Mouse (Mus musculus) neural tube, embryonic 12.5 days (tissue): Measurements from ENCODE around the gene Synj2. TPM values are rescaled to one million over a fixed set of nuclear protein-coding genes. Genes with fewer than 3 reads are reported as not detected.

Experiments used
- ATAC-seq: fragments of 200-750 bp; cut with Nextera tagmentation; 2 replicates; pipeline ENCODE4 v1.8.0; 2017; ENCODE audit warnings: low read depth, mild to moderate bottlenecking, moderate TSS enrichment, moderate library complexity; ENCODE audit not compliant: low FRiP score
- H3K27ac ChIP-seq: fragments of 300-500 bp; sonication (generic); 2 replicates; pipeline ENCODE4 v1.5.1; 2016
- H3K27me3 ChIP-seq: fragments of 300-500 bp; sonication (generic); replicated peaks from 2 replicates; pipeline ENCODE4 v1.6.1; 2016; ENCODE audit warnings: mild to moderate bottlenecking
- H3K36me3 ChIP-seq: fragments of 300-500 bp; sonication (generic); 2 replicates; pipeline ENCODE4 v1.6.1; 2016; ENCODE audit warnings: mild to moderate bottlenecking
- H3K4me1 ChIP-seq: fragments of 300-500 bp; sonication (generic); 2 replicates; pipeline ENCODE4 v1.6.1; 2016
- H3K4me2 ChIP-seq: fragments of 300-500 bp; sonication (generic); replicated peaks from 2 replicates; pipeline ENCODE4 v1.6.1; 2016; ENCODE audit warnings: mild to moderate bottlenecking
- H3K4me3 ChIP-seq: fragments of 300-500 bp; sonication (generic); 2 replicates; pipeline ENCODE4 v1.5.1; 2016
- H3K9ac ChIP-seq: fragments of 300-500 bp; sonication (generic); 2 replicates; pipeline ENCODE4 v1.6.1; 2016; ENCODE audit warnings: mild to moderate bottlenecking
- H3K9me3 ChIP-seq: fragments of 300-500 bp; sonication (generic); 2 replicates; pipeline ENCODE4 v1.6.1; 2016; ENCODE audit warnings: mild to moderate bottlenecking
- WGBS: fragments of 180-500 bp; shearing (Covaris S2); methylation state at CpG from one replicate; pipeline ENCODE4 v1.1.7; 2016; 5-methylcytosine and 5-hydroxymethylcytosine counted together
- polyA plus RNA-seq: library from polyadenylated mRNA; unstranded; fragments of >200 nt; fragmentation: Nextera tagmentation; extraction: Ambion mirVana; gene quantifications from 2 replicates; pipeline ENCODE4 v1.2.1, GENCODE M21; 2016

The Synj2 gene
- polyA plus RNA-seq, 1 experiment from 2014 or later = 2.9 TPM

DNA sequence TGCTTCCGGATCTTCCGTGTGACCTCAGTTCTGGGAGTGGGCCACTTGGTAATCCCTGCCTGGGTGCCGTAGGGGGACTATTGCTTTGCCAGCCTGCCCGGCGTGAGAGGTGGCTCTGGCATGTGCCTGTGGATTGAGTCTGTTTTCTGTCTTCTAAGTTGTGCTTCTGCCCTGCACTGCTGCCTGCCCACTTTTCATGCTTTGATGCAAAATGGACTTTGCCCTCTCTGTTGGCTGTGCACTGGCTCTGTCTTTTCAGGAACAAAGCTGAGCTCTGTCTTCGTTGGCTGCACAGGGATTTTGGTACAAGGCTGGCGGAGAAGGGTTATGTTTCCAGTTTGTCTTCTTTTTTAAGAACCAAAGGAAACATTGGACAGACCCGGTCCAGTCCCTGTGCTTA is 95.4 kb downstream of the Synj2 start:
- Histone ChIP-seq H3K27me3 (no peaks in the 10 kb centered on the region), H3K27ac (no peak overlapping the region), H3K9me3 (no peaks in the 10 kb centered on the region), H3K4me1 (no peaks in the 10 kb centered on the region), H3K9ac (no peak overlapping the region), H3K36me3 (no peaks in the 10 kb centered on the region), H3K4me3 (no peak overlapping the region), H3K4me2 (no peak overlapping the region)
- 87% methylated on average over 8 of the region's 8 CpGs for WGBS
- no peak for ATAC-seq

GRCm38 (mm10) chr17:6036872-6037271 is 95.8 kb downstream of the Synj2 start:
- Histone ChIP-seq H3K9ac (no peak overlapping the region), H3K27me3 (no peaks in the 10 kb centered on the region), H3K4me3 (no peak overlapping the region), H3K36me3 (peaks cover 3% of the 10 kb centered on the region; the same call in 1 of the 2 replicates), H3K4me2 (no peak overlapping the region), H3K27ac (no peak overlapping the region), H3K4me1 (no peaks in the 10 kb centered on the region), H3K9me3 (no peaks in the 10 kb centered on the region)
- ATAC-seq = no peak
- WGBS = 88% methylated on average over 11 of the region's 11 CpGs

DNA sequence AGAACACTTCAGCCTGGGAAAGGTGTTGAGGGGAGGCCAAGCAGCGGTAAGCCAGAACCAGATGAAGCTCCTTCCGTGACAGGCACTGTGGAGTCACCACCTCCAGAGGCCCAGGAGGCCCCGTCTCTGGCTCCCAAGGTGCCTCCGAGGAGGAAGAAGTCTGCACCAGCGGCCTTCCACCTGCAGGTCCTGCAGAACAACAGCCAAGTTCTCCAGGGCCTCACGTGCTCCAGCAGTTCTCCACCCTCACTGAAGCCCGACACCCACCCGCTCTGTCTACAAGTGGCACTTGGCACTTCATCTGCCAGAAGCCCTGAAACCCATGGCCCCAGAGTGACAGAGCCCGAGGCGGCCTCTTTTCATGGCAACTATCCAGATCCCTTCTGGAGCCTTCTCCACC is 96.4 kb downstream of the Synj2 start:
- ATAC-seq = no peak
- no peak overlapping the region for H3K27ac ChIP-seq
- H3K4me1 ChIP-seq = no peaks in the 10 kb centered on the region
- H3K4me2 ChIP-seq = no peak overlapping the region
- H3K4me3 ChIP-seq = no peak overlapping the region
- no peak overlapping the region for H3K9ac ChIP-seq
- 89% methylated on average over 10 of the region's 10 CpGs for WGBS
- no peaks in the 10 kb centered on the region for H3K27me3 ChIP-seq
- H3K36me3 ChIP-seq = peaks cover 9% of the 10 kb centered on the region; the same call in 1 of the 2 replicates
- no peaks in the 10 kb centered on the region for H3K9me3 ChIP-seq

DNA sequence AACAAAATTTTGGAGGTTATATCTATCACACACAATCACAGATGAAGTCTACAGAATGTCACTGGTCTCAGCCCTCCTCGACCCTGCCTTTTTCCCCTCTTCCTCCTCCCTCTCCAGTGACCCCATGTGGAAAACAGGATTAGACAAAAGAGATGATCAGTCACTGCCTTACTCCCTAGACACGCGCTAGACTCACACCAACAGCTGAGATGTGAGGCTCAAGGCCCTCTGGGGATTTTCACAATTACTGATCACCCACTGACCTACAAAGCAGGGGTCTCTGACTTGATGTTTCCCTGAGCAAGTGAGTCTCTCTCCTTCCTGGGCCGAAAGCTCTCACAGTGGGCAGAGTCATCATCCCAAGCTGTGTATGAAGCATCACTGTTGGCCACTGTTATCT is 111.7 kb downstream of the Synj2 start:
- no peak overlapping the region for H3K4me2 ChIP-seq
- 64% methylated on average over 4 of the region's 4 CpGs for WGBS
- H3K4me3 ChIP-seq = no peak overlapping the region
- no peak overlapping the region for H3K9ac ChIP-seq
- no peaks in the 10 kb centered on the region for H3K9me3 ChIP-seq
- H3K27ac ChIP-seq = no peak overlapping the region
- no peak for ATAC-seq
- peaks cover 17% of the 10 kb centered on the region; the same call in 1 of the 2 replicates for H3K36me3 ChIP-seq
- H3K27me3 ChIP-seq = no peaks in the 10 kb centered on the region
- no peaks in the 10 kb centered on the region for H3K4me1 ChIP-seq

DNA sequence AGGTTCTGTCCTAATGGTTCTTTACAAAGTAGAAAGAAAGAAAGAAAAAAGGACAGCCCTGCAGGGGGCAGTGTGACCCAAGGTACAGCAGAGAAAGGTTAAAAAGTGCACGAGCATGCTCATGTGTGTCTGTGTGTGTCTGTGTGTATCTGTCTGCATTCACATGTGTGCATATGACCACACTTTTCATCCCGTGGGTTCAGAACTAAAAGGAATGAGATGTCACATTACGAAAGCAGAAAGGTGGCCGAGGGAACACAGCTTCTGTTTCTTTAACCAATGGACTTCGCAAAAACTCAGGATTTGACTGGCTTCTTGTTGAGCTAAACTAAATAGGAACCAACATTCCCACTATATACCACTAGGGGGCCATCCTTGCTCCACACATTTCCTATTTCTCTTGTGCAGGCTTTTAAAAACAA is 113.9 kb downstream of the Synj2 start:
- Histone ChIP-seq H3K9ac (no peak overlapping the region), H3K4me2 (no peak overlapping the region), H3K27me3 (no peaks in the 10 kb centered on the region), H3K36me3 (peaks cover 11% of the 10 kb centered on the region; the same call in 1 of the 2 replicates), H3K27ac (no peak overlapping the region), H3K9me3 (no peaks in the 10 kb centered on the region), H3K4me1 (no peaks in the 10 kb centered on the region), H3K4me3 (no peak overlapping the region)
- 20% methylated on average over 5 of the region's 5 CpGs for WGBS
- no peak for ATAC-seq

GRCm38 (mm10) chr17:6062793-6063192 is 121.7 kb downstream of the Synj2 start:
- 89% methylated on average over 8 of the region's 8 CpGs for WGBS
- H3K27me3 ChIP-seq = no peaks in the 10 kb centered on the region
- no peak overlapping the region for H3K9ac ChIP-seq
- no peak overlapping the region for H3K4me2 ChIP-seq
- ATAC-seq = no peak
- H3K4me1 ChIP-seq = no peaks in the 10 kb centered on the region
- peaks cover 48% of the 10 kb centered on the region for H3K36me3 ChIP-seq
- no peaks in the 10 kb centered on the region for H3K9me3 ChIP-seq
- no peak overlapping the region for H3K4me3 ChIP-seq
- H3K27ac ChIP-seq = no peak overlapping the region

- H3K36me3 ChIP-seq = peaks cover 48% of the 10 kb centered on the region
- ATAC-seq = no peak
- H3K4me3 ChIP-seq = no peak overlapping the region
- no peaks in the 10 kb centered on the region for H3K4me1 ChIP-seq
- no peaks in the 10 kb centered on the region for H3K27me3 ChIP-seq
- no peak overlapping the region for H3K9ac ChIP-seq
- H3K4me2 ChIP-seq = no peak overlapping the region
- 87% methylated on average over 5 of the region's 5 CpGs for WGBS
- H3K9me3 ChIP-seq = no peaks in the 10 kb centered on the region
- H3K27ac ChIP-seq = no peak overlapping the region
Measured at GRCm38 (mm10) chr17:6063532-6063931, 122.5 kb downstream of the Synj2 start.

DNA sequence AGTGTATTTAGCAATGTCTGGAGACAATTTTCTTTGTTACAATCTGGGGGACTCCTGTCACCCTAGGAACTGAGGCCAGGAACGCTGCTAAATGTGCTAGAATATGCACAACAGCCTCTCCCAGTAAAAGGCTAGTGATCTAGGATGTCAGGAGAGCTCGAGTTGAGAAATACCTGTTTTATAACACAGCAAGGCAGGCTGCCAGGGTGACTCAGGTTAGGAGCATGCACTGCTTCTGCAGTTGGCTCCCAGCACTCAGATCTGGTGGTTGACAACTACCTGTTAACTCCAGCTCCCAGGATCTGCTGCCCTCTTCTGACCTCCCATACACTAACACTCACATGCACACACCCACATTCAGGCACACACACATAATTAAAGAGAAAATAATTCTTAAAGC is 124.9 kb downstream of the Synj2 start:
- Histone ChIP-seq H3K36me3 (peaks cover 55% of the 10 kb centered on the region), H3K27me3 (no peaks in the 10 kb centered on the region), H3K9me3 (no peaks in the 10 kb centered on the region), H3K4me1 (no peaks in the 10 kb centered on the region), H3K27ac (no peak overlapping the region), H3K4me2 (no peak overlapping the region), H3K9ac (no peak overlapping the region), H3K4me3 (no peak overlapping the region)
- no peak for ATAC-seq
- 85% methylated on average over 2 of the region's 2 CpGs for WGBS

GRCm38 (mm10) chr17:6067613-6068012 is 126.5 kb downstream of the Synj2 start:
- peaks cover 69% of the 10 kb centered on the region for H3K36me3 ChIP-seq
- no peaks in the 10 kb centered on the region for H3K9me3 ChIP-seq
- 96% methylated on average over 7 of the region's 7 CpGs for WGBS
- no peak overlapping the region for H3K4me2 ChIP-seq
- no peak overlapping the region for H3K27ac ChIP-seq
- H3K27me3 ChIP-seq = no peaks in the 10 kb centered on the region
- no peaks in the 10 kb centered on the region for H3K4me1 ChIP-seq
- ATAC-seq = no peak
- H3K9ac ChIP-seq = no peak overlapping the region
- H3K4me3 ChIP-seq = no peak overlapping the region

GRCm38 (mm10) chr17:6069866-6070265 is 128.8 kb downstream of the Synj2 start:
- 92% methylated on average over 6 of the region's 6 CpGs for WGBS

DNA sequence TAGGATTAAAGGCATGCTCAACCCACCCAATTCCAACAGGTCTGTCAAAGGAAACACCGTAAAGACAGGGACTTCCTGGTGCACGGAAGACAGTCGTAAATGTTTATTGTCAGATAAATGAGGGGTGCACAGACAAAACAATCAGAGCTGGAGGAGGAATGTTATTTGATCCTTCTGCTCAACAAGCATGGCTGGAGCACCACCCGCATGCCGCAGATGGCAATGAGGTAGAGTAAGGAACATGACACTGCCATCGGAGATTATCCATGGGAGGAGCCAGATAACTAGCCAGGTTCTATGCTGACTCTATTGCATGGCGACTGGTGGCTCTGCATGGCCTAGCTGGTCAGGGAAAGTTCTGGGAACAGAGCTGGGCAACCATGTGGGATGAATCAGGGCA is 132.3 kb downstream of the Synj2 start:
- no peak for ATAC-seq
- no peak overlapping the region for H3K4me3 ChIP-seq
- H3K36me3 ChIP-seq = peaks cover 41% of the 10 kb centered on the region
- H3K27me3 ChIP-seq = no peaks in the 10 kb centered on the region
- no peak overlapping the region for H3K4me2 ChIP-seq
- H3K27ac ChIP-seq = no peak overlapping the region
- peaks cover 4% of the 10 kb centered on the region; the same call in 1 of the 2 replicates for H3K4me1 ChIP-seq
- no peaks in the 10 kb centered on the region for H3K9me3 ChIP-seq
- H3K9ac ChIP-seq = no peak overlapping the region
- WGBS = 23% methylated on average over 7 of the region's 7 CpGs

More at GRCm38 (mm10) chr17:6069866-6070265, 128.8 kb downstream of the Synj2 start:
- H3K9me3 ChIP-seq = no peaks in the 10 kb centered on the region
- H3K27ac ChIP-seq = no peak overlapping the region
- ATAC-seq = no peak
- no peak overlapping the region for H3K4me2 ChIP-seq
- no peak overlapping the region for H3K4me3 ChIP-seq
- peaks cover 65% of the 10 kb centered on the region for H3K36me3 ChIP-seq
- H3K9ac ChIP-seq = no peak overlapping the region
- no peaks in the 10 kb centered on the region for H3K4me1 ChIP-seq
- no peaks in the 10 kb centered on the region for H3K27me3 ChIP-seq

DNA sequence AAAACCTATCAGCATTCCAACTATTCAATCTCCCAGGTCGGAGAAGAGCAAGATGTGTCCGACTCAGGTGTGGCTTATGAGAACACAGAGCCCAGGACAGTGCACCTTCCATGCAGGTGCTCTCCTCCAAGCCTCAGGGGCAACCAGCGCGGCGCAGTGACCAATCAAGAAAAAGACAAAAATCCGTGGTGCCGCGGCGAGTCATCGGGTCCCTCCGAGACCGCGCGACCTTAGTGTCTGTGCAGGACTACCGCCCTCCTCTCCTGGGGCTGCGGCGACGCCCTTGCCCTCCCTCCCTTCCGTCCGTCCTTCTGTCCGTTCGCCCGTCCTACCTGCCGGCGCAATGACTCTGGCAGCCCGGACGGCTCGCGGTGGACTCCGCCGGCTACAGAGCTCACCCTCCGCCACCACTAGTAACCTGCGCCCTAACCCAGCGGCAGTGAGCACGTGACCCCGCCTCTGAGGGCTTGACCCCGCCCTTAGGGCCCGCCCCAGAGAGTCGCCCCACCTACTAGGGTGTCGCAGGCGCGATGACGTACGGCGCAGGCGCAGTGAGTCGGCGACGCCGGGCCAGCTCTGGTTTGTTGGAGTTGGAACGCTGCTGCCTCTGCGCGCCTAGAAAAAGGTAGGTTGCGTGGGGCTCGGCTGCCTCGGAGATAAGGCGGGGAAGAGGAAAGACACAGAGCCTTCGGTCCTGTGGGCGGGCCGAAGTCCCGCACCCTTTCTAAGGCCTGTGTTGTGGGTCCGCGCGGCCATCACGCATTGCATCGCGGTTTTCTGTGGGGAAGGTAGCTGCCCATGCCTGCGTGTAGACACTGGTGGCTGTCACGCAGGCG is 138.4 kb downstream of the Synj2 start, which contains the start of the genes Serac1 and Gtf2h5:
Serac1 (minus strand) TSS at position 455 of the 836 bp plus-strand sequence.
Gtf2h5 (plus strand) TSS at position 500 of the 836 bp plus-strand sequence.
- Histone ChIP-seq H3K36me3 (peaks cover 5% of the 10 kb centered on the region), H3K27ac (peak within 1 kb of the TSS; percentile 62), H3K27me3 (no peaks in the 10 kb centered on the region), H3K4me3 (peak within 1 kb of the TSS; percentile 74), H3K9ac (peak within 1 kb of the TSS; percentile 78), H3K4me2 (peak within 1 kb of the TSS; percentile 81), H3K9me3 (no peaks in the 10 kb centered on the region), H3K4me1 (peaks cover 11% of the 10 kb centered on the region)
- under 1% methylated on average over 70 of the region's 70 CpGs for WGBS
- ATAC-seq = peak; percentile 96
